9 mouse cellular contexts compared by ENCODE assay signal in the genomic region with DNA sequence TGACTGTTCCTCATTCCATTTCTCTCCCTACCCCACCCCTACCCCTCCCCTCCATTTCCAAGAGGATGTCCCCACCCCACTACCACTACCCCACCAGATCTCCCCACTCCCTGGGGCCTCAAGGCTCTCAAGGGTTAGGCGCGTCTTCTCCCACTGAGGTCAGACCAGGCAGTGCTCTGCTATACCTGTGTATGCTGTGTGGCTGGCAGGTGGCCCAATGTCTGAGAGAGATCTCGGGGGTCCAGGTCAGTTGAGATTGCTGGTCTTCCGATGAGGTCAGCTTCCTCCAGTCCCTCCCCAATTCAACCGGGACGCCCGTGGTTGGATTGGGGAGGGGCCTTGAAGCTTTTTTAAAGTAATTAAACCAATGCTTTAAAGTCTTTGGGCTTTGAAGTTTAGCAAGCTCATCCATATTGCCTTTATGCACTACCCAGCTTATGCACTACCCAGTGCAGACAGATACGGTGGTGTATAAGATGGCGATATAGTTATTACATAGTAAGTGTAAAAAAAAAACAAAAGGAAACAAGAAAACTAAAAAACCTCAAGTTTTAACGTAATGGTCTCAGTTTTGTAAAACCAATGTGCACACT. TPM values are rescaled to one million over a fixed set of nuclear protein-coding genes. Genes with fewer than 3 reads are reported as not detected.
A peak's percentile ranks its signal among the peaks of the same experiment; 100 is the strongest.
DNase-seq lines count a peak whose midpoint lies in the region; ATAC-seq and TF ChIP-seq lines count a peak whose summit lies in the region.
"Had no signal": no experiment of that assay in that cellular context is flagged by ENCODE, and none has a peak within 500 bp of the region (broad histone marks: within the 10 kb centered on the region; RNA-seq: fewer than 3 reads in every experiment).

No protein-coding gene starts in this region.

- H3K4me2 ChIP-seq in kidney, embryonic 16.5 days (replicated peaks; ENCODE audit: low read depth, low read length): peak overlapping the region; percentile 73
- peak overlapping the region; percentile 72 for H3K4me2 ChIP-seq in intestine, postnatal 0 days (replicated peaks; ENCODE audit: low read depth)

- 0 out of 2 replicates have a peak, but pooled peaks cover 4% of the 10 kb centered on the region for H3K4me1 ChIP-seq in kidney, embryonic 16.5 days (ENCODE audit: insufficient read depth, low read length)
- peaks cover 21% of the 10 kb centered on the region for H3K4me1 ChIP-seq in E14TG2a.4 (replicated peaks; ENCODE audit: low read depth, low read length)
- H3K4me1 ChIP-seq in cortical plate, adult 2 months (ENCODE audit: control insufficient read depth, insufficient read depth, low read length): peaks cover 6% of the 10 kb centered on the region; the same call in 1 of the 2 replicates
- H3K4me1 ChIP-seq in intestine, postnatal 0 days (replicated peaks; ENCODE audit: control insufficient read depth, insufficient read depth, low read length): no peaks in the 10 kb centered on the region

- peak overlapping the region; percentile 88 for H3K4me3 ChIP-seq in kidney, embryonic 16.5 days (ENCODE audit: low read length)
- peak overlapping the region; percentile 83 for H3K4me3 ChIP-seq in E14TG2a.4 (replicated peaks; ENCODE audit: low read length)
- H3K4me3 ChIP-seq in cortical plate, adult 2 months (ENCODE audit: insufficient read depth, low read length): peak overlapping the region; percentile 76
- peak overlapping the region; percentile 63 for H3K4me3 ChIP-seq in intestine, postnatal 0 days (ENCODE audit: low read depth, low read length)

- DNase-seq in kidney, postnatal 14 days: no peak
- peak; percentile 9 for DNase-seq in splenic B cell, adult 2 months (ENCODE audit: low read depth, low spot score)
- DNase-seq in frontal cortex, postnatal 10 days (ENCODE audit: low spot score in 2 of 2): no peak
- no peak for DNase-seq in B cell, adult 2 months

- 76% methylated on average over 10 of the region's 10 CpGs for WGBS in kidney, embryonic 16.5 days
- WGBS in intestine, postnatal 0 days: 79% methylated on average over 10 of the region's 10 CpGs

- H3K27ac ChIP-seq in kidney, embryonic 16.5 days (ENCODE audit: low read length): no peak overlapping the region
- H3K27ac ChIP-seq in cortical plate, adult 2 months (ENCODE audit: insufficient read depth, low read length): no peak overlapping the region
- no peak overlapping the region for H3K27ac ChIP-seq in intestine, postnatal 0 days (ENCODE audit: low read depth, low read length)

- H3K36me3 ChIP-seq in kidney, embryonic 16.5 days (ENCODE audit: insufficient read depth, low read length): 0 out of 2 replicates have a peak, but pooled peaks cover 3% of the 10 kb centered on the region
- no peaks in the 10 kb centered on the region for H3K36me3 ChIP-seq in E14TG2a.4 (ENCODE audit: insufficient read depth, low read length)
- H3K36me3 ChIP-seq in intestine, postnatal 0 days (ENCODE audit: control insufficient read depth, insufficient read depth): no peaks in the 10 kb centered on the region
- peaks cover 1% of the 10 kb centered on the region; the same call in 1 of the 2 replicates for H3K36me3 ChIP-seq in splenic B cell, adult 2 months (ENCODE audit: control insufficient read depth, insufficient read depth, low read length, poor library complexity, severe bottlenecking)

- peaks cover 3% of the 10 kb centered on the region for H3K9me3 ChIP-seq in kidney, embryonic 16.5 days (ENCODE audit: low read length)
- peaks cover 1% of the 10 kb centered on the region; the same call in 1 of the 2 replicates for H3K9me3 ChIP-seq in E14TG2a.4 (ENCODE audit: low read length)
- no peaks in the 10 kb centered on the region for H3K9me3 ChIP-seq in intestine, postnatal 0 days (ENCODE audit: control insufficient read depth)

- TF ChIP-seq POLR2A in cortical plate, adult 2 months (IDR thresholded peaks at IDR 0.05; ENCODE audit: extremely low read depth, insufficient read depth, low read length): no peak

- ATAC-seq in kidney, embryonic 16.5 days (ENCODE audit: low FRiP score, low TSS enrichment): 0 out of 2 replicates have a peak, but pooled peaks have one; percentile 33
- ATAC-seq in intestine, postnatal 0 days: no peak

- TF ChIP-seq CTCF in E14TG2a.4 (conservative IDR thresholded peaks at IDR 0.05; ENCODE audit: low read length): no peak
- TF ChIP-seq CTCF in cortical plate, adult 2 months (IDR thresholded peaks at IDR 0.05; ENCODE audit: extremely low read depth, insufficient read depth, low read length): no peak
- no peak for TF ChIP-seq CTCF in intestine, postnatal 0 days (IDR thresholded peaks at IDR 0.05; ENCODE audit: low read depth)

- no peaks in the 10 kb centered on the region for H3K27me3 ChIP-seq in kidney, embryonic 16.5 days (ENCODE audit: insufficient read depth, low read length)
- H3K27me3 ChIP-seq in E14TG2a.4 (ENCODE audit: insufficient read depth, low read length): peaks cover 17% of the 10 kb centered on the region
- H3K27me3 ChIP-seq in intestine, postnatal 0 days (replicated peaks; ENCODE audit: control insufficient read depth, insufficient read depth, low read length): no peaks in the 10 kb centered on the region
- H3K27me3 ChIP-seq in splenic B cell, adult 2 months (ENCODE audit: control insufficient read depth, insufficient read depth, low read length, poor library complexity, severe bottlenecking): no peaks in the 10 kb centered on the region

- H3K9ac ChIP-seq in kidney, embryonic 16.5 days (replicated peaks; ENCODE audit: low read length): no peak overlapping the region
- H3K9ac ChIP-seq in intestine, postnatal 0 days (ENCODE audit: low read depth, low read length): no peak overlapping the region

RNA-seq across cellular contexts. Expression of a gene that starts 0.5 kb away (rescaled TPM):
- polyA plus RNA-seq in kidney, embryonic 16.5 days (2015; fragmentation: Nextera tagmentation; extraction: Ambion mirVana): 89.6 and 92.9 TPM in 2 replicates
- polyA plus RNA-seq in cortical plate, adult 2 months (2012; rRNA removed): 61.1 and 62.7 TPM in 2 replicates
- 49.7 and 56.0 TPM in 2 replicates for polyA plus RNA-seq in intestine, postnatal 0 days (2015; fragmentation: Nextera tagmentation; extraction: Ambion mirVana)

RNA-seq across cellular contexts. Expression of a gene that starts 31.4 kb away (rescaled TPM):
- 9.1 and 10.1 TPM in 2 replicates for polyA plus RNA-seq in kidney, embryonic 16.5 days (2015; fragmentation: Nextera tagmentation; extraction: Ambion mirVana)
- polyA plus RNA-seq in cortical plate, adult 2 months (2012; rRNA removed): 0.08 TPM in 1 of 2 replicates, not detected in the other
- polyA plus RNA-seq in intestine, postnatal 0 days (2015; fragmentation: Nextera tagmentation; extraction: Ambion mirVana): 18.6 and 24.2 TPM in 2 replicates
- polyA plus RNA-seq: brain, embryonic 14.5 days had no signal

RNA-seq across cellular contexts. Expression of a gene that starts 39.6 kb away (rescaled TPM):
- polyA plus RNA-seq in kidney, embryonic 16.5 days (2015; fragmentation: Nextera tagmentation; extraction: Ambion mirVana): 8.3 and 12.1 TPM in 2 replicates
- polyA plus RNA-seq in cortical plate, adult 2 months (2012; rRNA removed): 3.2 and 3.3 TPM in 2 replicates
- polyA plus RNA-seq in intestine, postnatal 0 days (2015; fragmentation: Nextera tagmentation; extraction: Ambion mirVana): 13.0 and 13.1 TPM in 2 replicates

RNA-seq across cellular contexts. Expression of a gene that starts 47.5 kb away (rescaled TPM):
- 25.1 and 29.6 TPM in 2 replicates for polyA plus RNA-seq in kidney, embryonic 16.5 days (2015; fragmentation: Nextera tagmentation; extraction: Ambion mirVana)
- 0.86 and 0.89 TPM in 2 replicates for polyA plus RNA-seq in cortical plate, adult 2 months (2012; rRNA removed)
- polyA plus RNA-seq in intestine, postnatal 0 days (2015; fragmentation: Nextera tagmentation; extraction: Ambion mirVana): 31.1 and 33.3 TPM in 2 replicates
